Mouse (Mus musculus) thymus, adult 2 months (tissue): ENCODE measurements around the gene Eif3d. TPM values are rescaled to one million over a fixed set of nuclear protein-coding genes. Genes with fewer than 3 reads are reported as not detected.

ENCODE experiments used
- DNase-seq: peaks from one replicate; pipeline ENCODE4 v3.0.0; 2021
- H3K27ac ChIP-seq: fragments of 200-500 bp; 2 replicates; pipeline ENCODE4 v1.5.1; 2012; ENCODE audit warnings: low read length, control low read depth; ENCODE audit not compliant: control insufficient read depth, insufficient read depth
- H3K27me3 ChIP-seq: fragments of 200-500 bp; 2 replicates; pipeline ENCODE4 v1.6.1; 2012; ENCODE audit warnings: mild to moderate bottlenecking, low read length, moderate library complexity, mixed read lengths; ENCODE audit not compliant: control insufficient read depth, insufficient read depth
- H3K36me3 ChIP-seq: fragments of 200-500 bp; 2 replicates; pipeline ENCODE4 v1.6.1; 2012; ENCODE audit warnings: mild to moderate bottlenecking, low read length, moderate library complexity; ENCODE audit not compliant: control insufficient read depth, insufficient read depth
- H3K4me1 ChIP-seq: fragments of 200-500 bp; replicated peaks from 2 replicates; pipeline ENCODE4 v1.6.1; 2012; ENCODE audit warnings: low read length; ENCODE audit not compliant: control insufficient read depth, insufficient read depth
- H3K4me3 ChIP-seq: fragments of 200-500 bp; 2 replicates; pipeline ENCODE4 v1.5.1; 2012; ENCODE audit warnings: mild to moderate bottlenecking, low read length, control low read depth, moderate library complexity; ENCODE audit not compliant: control insufficient read depth, insufficient read depth
- CTCF ChIP-seq: fragments of 200-500 bp; IDR thresholded peaks from 2 replicates; pipeline ENCODE4 v1.5.1; 2012; ENCODE audit warnings: mild to moderate bottlenecking, control low read depth, low read length, moderate library complexity, borderline replicate concordance; ENCODE audit not compliant: control insufficient read depth, poor library complexity, insufficient read depth; ENCODE audit errors: extremely low read depth
- POLR2A ChIP-seq: fragments of 200-500 bp; IDR thresholded peaks from 2 replicates; pipeline ENCODE4 v1.6.1; 2012; ENCODE audit warnings: mild to moderate bottlenecking, low read length, control low read depth, moderate library complexity; ENCODE audit not compliant: control insufficient read depth, poor library complexity, insufficient read depth; ENCODE audit errors: extremely low read depth
- WGBS: fragments of 180-500 bp; shearing (Covaris S2); methylation state at CpG from one replicate; pipeline ENCODE4 v1.1.7; 2018; 5-methylcytosine and 5-hydroxymethylcytosine counted together
- polyA plus RNA-seq: library from polyadenylated mRNA; depleted of rRNA; stranded (reverse); fragments of >200 nt; gene quantifications from 2 replicates; pipeline ENCODE4 v1.2.3, GENCODE M21; 2012

Eif3d gene
- polyA plus RNA-seq, 1 experiment = 198 TPM

- Histone ChIP-seq H3K27me3 (no peaks in the 10 kb centered on the region), H3K4me3 (no peak overlapping the region), H3K36me3 (no peaks in the 10 kb centered on the region), H3K4me1 (peaks cover 5% of the 10 kb centered on the region), H3K27ac (no peak overlapping the region)
- no peak for TF ChIP-seq POLR2A
- TF ChIP-seq CTCF = no peak
- 94% methylated on average over 14 of the region's 14 CpGs for WGBS
- DNase-seq = no peak
Observed at GRCm38 (mm10) chr15:77935673-77936375, 34.8 kb downstream of the Eif3d start.

- Histone ChIP-seq H3K4me3 (no peak overlapping the region), H3K36me3 (no peaks in the 10 kb centered on the region), H3K27me3 (no peaks in the 10 kb centered on the region), H3K27ac (no peak overlapping the region), H3K4me1 (peaks cover 5% of the 10 kb centered on the region)
- WGBS = 82% methylated on average over 5 of the region's 5 CpGs
- no peak for DNase-seq
- TF ChIP-seq CTCF (no peak), POLR2A (no peak)
Observed at GRCm38 (mm10) chr15:77934968-77935367, 35.6 kb downstream of the Eif3d start.

- Histone ChIP-seq H3K4me3 (no peak overlapping the region), H3K4me1 (peaks cover 6% of the 10 kb centered on the region), H3K36me3 (no peaks in the 10 kb centered on the region), H3K27me3 (no peaks in the 10 kb centered on the region), H3K27ac (no peak overlapping the region)
- no peak for TF ChIP-seq POLR2A
- TF ChIP-seq CTCF = no peak
- no peak for DNase-seq
- 38% methylated on average over 11 of the region's 11 CpGs for WGBS
Observed at GRCm38 (mm10) chr15:77934326-77934725, 36.3 kb downstream of the Eif3d start.

- Histone ChIP-seq H3K27me3 (no peaks in the 10 kb centered on the region), H3K4me1 (peaks cover 8% of the 10 kb centered on the region), H3K36me3 (no peaks in the 10 kb centered on the region), H3K27ac (no peak overlapping the region), H3K4me3 (no peak overlapping the region)
- peak; percentile 92 for DNase-seq
- TF ChIP-seq CTCF (peak; percentile 96), POLR2A (no peak)
- WGBS = 1% methylated on average over 14 of the region's 14 CpGs
Observed at GRCm38 (mm10) chr15:77933770-77934169, 36.8 kb downstream of the Eif3d start.

GRCm38 (mm10) chr15:77933222-77933621 lies 37.4 kb downstream of the Eif3d start:
- no peak overlapping the region for H3K4me3 ChIP-seq
- 69% methylated on average over 3 of the region's 3 CpGs for WGBS
- no peak overlapping the region for H3K27ac ChIP-seq
- no peak for TF ChIP-seq POLR2A
- TF ChIP-seq CTCF = no peak
- peaks cover 8% of the 10 kb centered on the region for H3K4me1 ChIP-seq
- no peak for DNase-seq
- no peaks in the 10 kb centered on the region for H3K36me3 ChIP-seq
- no peaks in the 10 kb centered on the region for H3K27me3 ChIP-seq

GRCm38 (mm10) chr15:77931689-77932016 lies 39.0 kb downstream of the Eif3d start:
- Histone ChIP-seq H3K27me3 (no peaks in the 10 kb centered on the region), H3K4me3 (no peak overlapping the region), H3K27ac (no peak overlapping the region)

More at GRCm38 (mm10) chr15:77931689-77932016, 39.0 kb downstream of the Eif3d start:
- WGBS = 67% methylated on average over 6 of the region's 6 CpGs
- Histone ChIP-seq H3K4me1 (peaks cover 13% of the 10 kb centered on the region), H3K36me3 (no peaks in the 10 kb centered on the region; the same call in 1 of the 2 replicates)
- no peak for TF ChIP-seq CTCF
- no peak for TF ChIP-seq POLR2A
- no peak for DNase-seq
